In genomic region chr6:119390728-119391127, GRCm38 (mm10) we compare ENCODE assay signal across 21 mouse cellular contexts. TPM values are rescaled to one million over a fixed set of nuclear protein-coding genes. Genes with fewer than 3 reads are reported as not detected.
DNase-seq lines count a peak whose midpoint lies in the region; ATAC-seq lines count a peak whose summit lies in the region.
"Had no signal": no experiment of that assay in that cellular context is flagged by ENCODE, and none has a peak within 500 bp of the region (broad histone marks: within the 10 kb centered on the region; RNA-seq: fewer than 3 reads in every experiment).

No protein-coding gene starts in this region.

- DNase-seq in A20 (ENCODE audit: low read depth, low spot score) = peak; percentile 40
- DNase-seq in cerebellum, postnatal 4 days (ENCODE audit: low spot score in 2 of 2) = no peak
- DNase-seq in left cerebral cortex, adult 9 months (ENCODE audit: low spot score in 2 of 2) = no peak
- DNase-seq in left cerebral cortex, adult 11 months (ENCODE audit: low spot score) = no peak
- no peak for DNase-seq in layer of hippocampus, adult 9-10 months (ENCODE audit: low spot score)
- DNase-seq: adrenal gland, postnatal 10 days; adrenal gland, postnatal 36 days; cerebellum, adult 11 months; cerebellum, adult 2 months; cerebellum, adult 9-11 months; cerebellum, postnatal 25 days; gastrocnemius, postnatal 10 days; gastrocnemius, postnatal 36 days; heart, adult 11 months; heart, postnatal 36 days had no signal

- ATAC-seq in common myeloid progenitor, adult 5-6 weeks (replicated peaks; ENCODE audit: low read depth, poor library complexity, severe bottlenecking) = peak; percentile 26
- peak; percentile 17 for ATAC-seq in megakaryocyte, adult 5-6 weeks (ENCODE audit: poor library complexity, severe bottlenecking)
- ATAC-seq: forebrain, embryonic 13.5 days; forebrain, embryonic 16.5 days; hindbrain, postnatal 0 days; Patski had no signal

RNA-seq across cellular contexts. Expression of gene Adipor2, which starts 26.8 kb away (rescaled TPM):
- 93.7 and 111 TPM in 2 replicates for total RNA-seq in common myeloid progenitor, adult 5-6 weeks (2017)
- 64.1 and 69.9 TPM in 2 replicates for total RNA-seq in megakaryocyte, adult 5-6 weeks (2015)
- total RNA-seq in megakaryocyte, adult 5-6 weeks (2017) = 94.1 and 98.6 TPM in 2 replicates
